Mouse (Mus musculus) cerebellum, adult 11-12 months (tissue): ENCODE data around the gene Olfr382.
"Not testable (repeated sequence)": the region's sequence is repeated elsewhere in the genome, so short reads cannot be mapped to it uniquely, and the experiment has no call there.

Experiments
- DNase-seq: peaks from one replicate; pipeline ENCODE4 v3.0.0; 2022

Olfr382 gene

GRCm38 (mm10) chr11:73517097-73517496, at the start of gene Olfr382:
Gene Olfr382 (minus strand): TSS chr11:73517197.
- DNase-seq: no peak

DNA sequence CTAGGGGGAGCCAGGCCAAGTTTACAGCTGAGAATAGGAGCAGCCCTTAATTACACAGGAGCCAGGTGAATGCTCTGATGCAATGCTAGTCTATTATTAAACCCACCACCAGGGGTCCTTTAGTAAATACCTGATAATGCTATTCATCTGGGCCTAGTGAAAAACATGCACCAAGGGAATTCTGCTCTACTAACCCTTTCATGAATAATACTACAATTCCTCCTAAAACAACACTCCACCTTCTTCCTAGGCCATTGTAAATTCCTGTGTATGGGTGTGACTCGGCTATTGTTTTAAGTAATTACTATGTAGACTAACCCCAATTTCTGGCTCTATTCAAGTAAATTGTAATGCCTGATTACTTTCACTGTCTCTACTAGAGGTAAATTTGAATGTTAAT, 12.0 kb upstream of the Olfr382 start:
- not testable (repeated sequence) for DNase-seq

GRCm38 (mm10) chr11:73491503-73491902, 25.5 kb downstream of the Olfr382 start, which contains the start of gene Olfr381:
Gene Olfr381 (minus strand): TSS chr11:73491603.
- DNase-seq: no peak
